Mouse (Mus musculus) bone marrow macrophage, adult 2 months (primary cell): ENCODE measurements around the gene Pan2.

Experiments used
- CTCF ChIP-seq: IDR thresholded peaks from 2 replicates; pipeline ENCODE4 v1.5.1; 2012; ENCODE audit warnings: low read depth, mild to moderate bottlenecking, low read length, moderate library complexity
- POLR2A ChIP-seq: IDR thresholded peaks from 2 replicates; pipeline ENCODE4 v1.6.1; 2012; ENCODE audit warnings: mild to moderate bottlenecking, low read depth, low read length, borderline replicate concordance

DNA sequence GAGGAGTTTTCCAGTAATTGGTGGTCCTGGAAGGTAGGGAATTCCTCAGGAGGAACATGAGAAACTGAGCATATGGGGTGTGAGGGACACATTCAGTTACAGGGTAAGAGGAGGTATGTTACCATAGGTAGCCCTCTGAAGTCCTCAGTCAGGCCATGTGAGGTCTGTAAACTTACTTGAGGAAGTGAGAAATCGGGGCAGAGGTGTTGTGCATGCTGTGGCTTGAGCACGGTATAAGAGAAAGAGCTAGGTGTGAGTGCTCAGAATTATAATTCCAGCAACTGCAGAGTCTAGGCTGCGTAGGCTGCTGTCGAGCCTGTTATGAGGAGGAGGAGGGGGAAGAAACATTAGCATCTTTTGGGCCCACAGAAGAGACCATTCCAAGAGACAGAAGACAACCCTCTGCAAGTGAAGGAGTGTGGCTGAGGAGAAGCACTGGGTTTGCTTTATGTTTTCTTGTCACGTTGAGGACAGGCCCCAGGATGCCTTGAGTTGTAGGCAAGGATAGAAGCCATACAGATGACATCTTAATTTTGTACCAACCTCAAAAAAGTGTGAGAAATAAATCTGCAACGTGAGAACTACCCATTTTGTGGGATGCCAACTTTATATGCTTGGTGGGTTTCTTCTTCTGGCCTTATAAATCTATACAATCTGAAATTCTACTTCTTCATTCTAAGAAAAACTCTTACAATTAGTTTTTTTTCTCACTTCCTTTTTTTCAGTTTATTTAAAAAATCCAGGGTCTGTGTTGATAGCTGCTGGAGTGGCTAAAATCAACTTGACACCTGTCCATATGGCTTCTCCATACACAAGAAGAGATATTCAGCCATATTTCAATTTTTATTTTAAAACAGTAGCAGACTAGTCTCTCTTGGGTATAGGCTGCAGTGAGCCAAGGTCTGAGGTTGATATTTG is 39.5 kb upstream of the Pan2 start:
- no peak for TF ChIP-seq CTCF
- TF ChIP-seq POLR2A = no peak
